Mouse (Mus musculus): Measurements from ENCODE around the gene Dnaic2. TPM values are rescaled to one million over a fixed set of nuclear protein-coding genes. Genes with fewer than 3 reads are reported as not detected.

Gene Dnaic2
- total and polyA plus RNA-seq, 3 experiments = 0.59 to 0.93 (median 0.83) TPM

GRCm38 (mm10) chr11:114795848-114796322 is 68.7 kb downstream of the Dnaic2 start, which contains the start of gene Btbd17:
TSS of gene Btbd17 (minus strand) at chr11:114795945.
- dilution Hi-C loops (cut with MboI; ENCODE audit: extremely low pct_ligation_motif_present, extremely low pct_unique_long_range_greater_than_20kb, low sequenced_read_pairs) (no loop called here), in situ Hi-C loops (cut with MboI; ENCODE audit: low pct_ligation_motif_present, low pct_unique_long_range_greater_than_20kb, low sequenced_read_pairs) (loop anchor here (5.0 kb wide), 1 partner anchor 44 kb away; no protein-coding TSS in a partner anchor)
- Histone ChIP-seq H3K27me3 (replicated peaks) (peaks cover 29% of the 10 kb centered on the region), H3K36me3 (replicated peaks in 1 of 2; ENCODE audit: control insufficient read depth in 1 of 2, insufficient read depth in 1 of 2, low read length in 1 of 2) (peaks cover 0 to 4% of the 10 kb centered on the region in 2 experiments), H3K4me1 (ENCODE audit: control insufficient read depth in 1 of 2, insufficient read depth in 2 of 2) (peaks cover 3 to 21% of the 10 kb centered on the region in 2 experiments; a peak in 3 of 4 replicates), H3K79me2 (replicated peaks; ENCODE audit: control insufficient read depth, extremely low read depth, insufficient read depth, poor library complexity, severe bottlenecking) (no peaks in the 10 kb centered on the region), H3K9ac (ENCODE audit: insufficient read depth, low read depth) (no peak within 1 kb of the TSS), H3K4me2 (ENCODE audit: insufficient read depth, low read depth, poor library complexity, severe bottlenecking) (peak within 1 kb of the TSS; percentile 85), H3K9me3 (replicated peaks; ENCODE audit: low read length) (peaks cover 11% of the 10 kb centered on the region), H3K4me3 (replicated peaks in 1 of 3; ENCODE audit: low read depth in 2 of 3, low read length in 2 of 3, poor library complexity in 1 of 3) (peak within 1 kb of the TSS in 2 of 3 experiments; percentile 12 to 38), H3K27ac (ENCODE audit: insufficient read depth, low read depth) (no peak within 1 kb of the TSS)
- TF ChIP-seq HCFC1 (IDR thresholded peaks at IDR 0.05; ENCODE audit: low read depth, low read length) (no peak), USF1 (IDR thresholded peaks at IDR 0.05; ENCODE audit: low read depth, low read length) (no peak), NELFE (IDR thresholded peaks at IDR 0.05; ENCODE audit: low read depth, low read length) (no peak), ZKSCAN1 (IDR thresholded peaks at IDR 0.05; ENCODE audit: borderline replicate concordance, low read depth, low read length) (no peak), MEF2A (IDR thresholded peaks at IDR 0.05; ENCODE audit: borderline replicate concordance, low read depth, low read length) (no peak), SIN3A (IDR thresholded peaks at IDR 0.05; ENCODE audit: low read length) (no peak), PAX5 (IDR thresholded peaks at IDR 0.05; ENCODE audit: low read length) (no peak), CHD1 (IDR thresholded peaks at IDR 0.05; ENCODE audit: low read depth, low read length) (no peak), IRF4 (IDR thresholded peaks at IDR 0.05; ENCODE audit: low read depth, low read length) (no peak), POLR2A (IDR thresholded peaks at IDR 0.05; ENCODE audit: low read depth, low read length) (no peak)
- DNase-seq (ENCODE audit: extremely low read depth) = no peak

- in situ Hi-C loops (cut with MboI; ENCODE audit: low pct_ligation_motif_present, low pct_unique_long_range_greater_than_20kb, low sequenced_read_pairs) (loop anchor here (5.0 kb wide), 1 partner anchor 45 kb away; no protein-coding TSS in a partner anchor), dilution Hi-C loops (cut with MboI; ENCODE audit: extremely low pct_ligation_motif_present, extremely low pct_unique_long_range_greater_than_20kb, low sequenced_read_pairs) (no loop called here)
- no peak overlapping the region for H3K9ac ChIP-seq (ENCODE audit: insufficient read depth, low read depth)
- H3K4me3 ChIP-seq (replicated peaks in 1 of 3; ENCODE audit: low read depth in 2 of 3, low read length in 2 of 3, poor library complexity in 1 of 3) = no peak overlapping the region
- H3K27me3 ChIP-seq (replicated peaks) = peaks cover 35% of the 10 kb centered on the region
- TF ChIP-seq EP300 (IDR thresholded peaks at IDR 0.05; ENCODE audit: low read length) = no peak
- no peak for TF ChIP-seq POLR2A (IDR thresholded peaks at IDR 0.05; ENCODE audit: low read depth, low read length)
- TF ChIP-seq MYC (IDR thresholded peaks at IDR 0.05; ENCODE audit: low read depth, low read length) = no peak
- no peak for TF ChIP-seq NELFE (IDR thresholded peaks at IDR 0.05; ENCODE audit: low read depth, low read length)
- peaks cover 3 to 21% of the 10 kb centered on the region in 2 experiments; a peak in 3 of 4 replicates for H3K4me1 ChIP-seq (ENCODE audit: control insufficient read depth in 1 of 2, insufficient read depth in 2 of 2)
- no peak overlapping the region for H3K27ac ChIP-seq (ENCODE audit: insufficient read depth, low read depth)
- no peaks in the 10 kb centered on the region for H3K79me2 ChIP-seq (replicated peaks; ENCODE audit: control insufficient read depth, extremely low read depth, insufficient read depth, poor library complexity, severe bottlenecking)
- peaks cover 8% of the 10 kb centered on the region for H3K9me3 ChIP-seq (replicated peaks; ENCODE audit: low read length)
- no peak overlapping the region for H3K4me2 ChIP-seq (ENCODE audit: insufficient read depth, low read depth, poor library complexity, severe bottlenecking)
- H3K36me3 ChIP-seq (replicated peaks in 1 of 2; ENCODE audit: control insufficient read depth in 1 of 2, insufficient read depth in 1 of 2, low read length in 1 of 2) = peaks cover 0 to 1% of the 10 kb centered on the region in 2 experiments
- no peak for DNase-seq (ENCODE audit: extremely low read depth)
These were observed 70.0 kb downstream of the Dnaic2 start for GRCm38 (mm10) chr11:114797176-114797575.

GRCm38 (mm10) chr11:114797981-114798380 is 70.8 kb downstream of the Dnaic2 start:
- dilution Hi-C loops (cut with MboI; ENCODE audit: extremely low pct_ligation_motif_present, extremely low pct_unique_long_range_greater_than_20kb, low sequenced_read_pairs) (no loop called here), in situ Hi-C loops (cut with MboI; ENCODE audit: low pct_ligation_motif_present, low pct_unique_long_range_greater_than_20kb, low sequenced_read_pairs) (loop anchor here (5.0 kb wide), 1 partner anchor 46 kb away; no protein-coding TSS in a partner anchor)
- Histone ChIP-seq H3K27ac (ENCODE audit: insufficient read depth, low read depth) (no peak overlapping the region), H3K9me3 (replicated peaks; ENCODE audit: low read length) (peaks cover 7% of the 10 kb centered on the region), H3K4me2 (ENCODE audit: insufficient read depth, low read depth, poor library complexity, severe bottlenecking) (no peak overlapping the region), H3K4me1 (ENCODE audit: control insufficient read depth in 1 of 2, insufficient read depth in 2 of 2) (peaks cover 3 to 21% of the 10 kb centered on the region in 2 experiments; a peak in 3 of 4 replicates), H3K4me3 (replicated peaks in 1 of 3; ENCODE audit: low read depth in 2 of 3, low read length in 2 of 3, poor library complexity in 1 of 3) (no peak overlapping the region), H3K9ac (ENCODE audit: insufficient read depth, low read depth) (no peak overlapping the region), H3K79me2 (replicated peaks; ENCODE audit: control insufficient read depth, extremely low read depth, insufficient read depth, poor library complexity, severe bottlenecking) (no peaks in the 10 kb centered on the region), H3K27me3 (replicated peaks) (peaks cover 41% of the 10 kb centered on the region), H3K36me3 (replicated peaks in 1 of 2; ENCODE audit: control insufficient read depth in 1 of 2, insufficient read depth in 1 of 2, low read length in 1 of 2) (no peaks in the 10 kb centered on the region)
- DNase-seq (ENCODE audit: extremely low read depth) = no peak
- TF ChIP-seq SIN3A (IDR thresholded peaks at IDR 0.05; ENCODE audit: low read length) = no peak
- no peak for TF ChIP-seq ZC3H11A (IDR thresholded peaks at IDR 0.05; ENCODE audit: low read depth, low read length)
- TF ChIP-seq USF2 (conservative IDR thresholded peaks at IDR 0.05; ENCODE audit: low read depth, low read length) = no peak
